Mouse (Mus musculus) bone marrow macrophage, adult 2 months (primary cell): ENCODE data around the gene Rnf144b.

ENCODE experiments used
- CTCF ChIP-seq: IDR thresholded peaks from 2 replicates; pipeline ENCODE4 v1.5.1; 2012; ENCODE audit warnings: low read depth, mild to moderate bottlenecking, low read length, moderate library complexity
- POLR2A ChIP-seq: IDR thresholded peaks from 2 replicates; pipeline ENCODE4 v1.6.1; 2012; ENCODE audit warnings: mild to moderate bottlenecking, low read depth, low read length, borderline replicate concordance

DNA sequence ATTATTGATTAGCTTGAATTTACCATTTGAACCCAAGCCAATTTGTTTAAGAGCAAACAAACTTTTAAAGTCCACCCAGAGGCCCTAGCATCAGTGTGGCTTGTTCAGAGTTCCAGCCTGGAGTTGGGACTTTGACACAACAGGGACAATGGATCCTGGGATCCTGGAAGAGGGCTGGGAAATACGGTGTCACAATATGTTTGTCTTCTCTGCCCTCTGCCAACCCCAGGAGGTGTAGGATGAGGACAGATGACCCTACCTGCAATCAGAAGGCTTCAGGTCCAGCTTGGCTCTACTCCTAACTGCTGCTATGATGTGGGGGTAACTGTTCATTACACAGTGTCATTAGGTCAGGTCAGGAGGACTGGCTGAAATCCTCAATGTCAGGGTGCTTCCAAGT lies 128.2 kb downstream of the Rnf144b start:
- no peak for TF ChIP-seq CTCF
- TF ChIP-seq POLR2A, result no peak
